Mouse (Mus musculus) liver, embryonic 14.5 days (tissue): ENCODE data around the gene Ovol3. TPM values are rescaled to one million over a fixed set of nuclear protein-coding genes. Genes with fewer than 3 reads are reported as not detected.
A peak's percentile ranks its signal among the peaks of the same experiment; 100 is the strongest.

ENCODE experiments used
- ATAC-seq: fragments of 200-750 bp; cut with Nextera tagmentation; 2 replicates; pipeline ENCODE4 v1.8.0; 2017; ENCODE audit warnings: moderate number of reproducible peaks, mild to moderate bottlenecking, moderate library complexity; ENCODE audit not compliant: insufficient read depth
- DNase-seq, 3 experiments: peaks; one replicate each; pipeline ENCODE4 v3.0.0-alpha.2; 2012 to 2013; ENCODE audit warnings: low read depth in 3 of 3, low spot score in 3 of 3
- H3K27ac ChIP-seq: fragments of 300-500 bp; sonication (generic); 2 replicates; pipeline ENCODE4 v1.5.1; 2014; ENCODE audit warnings: moderate library complexity, mild to moderate bottlenecking, control low read depth, inconsistent platforms
- H3K27me3 ChIP-seq: fragments of 300-500 bp; sonication (generic); 2 replicates; pipeline ENCODE4 v1.6.1; 2014; ENCODE audit warnings: mild to moderate bottlenecking, low read length, moderate library complexity; ENCODE audit not compliant: control insufficient read depth, insufficient read depth
- H3K36me3 ChIP-seq: fragments of 300-500 bp; sonication (generic); replicated peaks from 2 replicates; pipeline ENCODE4 v1.6.1; 2014; ENCODE audit warnings: low read depth; ENCODE audit not compliant: control insufficient read depth, insufficient read depth
- H3K4me1 ChIP-seq, 2 experiments: fragments of 200-500 bp in 1 of 2; fragments of 300-500 bp in 1 of 2; sonication (generic) in 1 of 2; replicated peaks; 2 replicates each; pipeline ENCODE4 v1.6.1; 2012 to 2014; ENCODE audit warnings: antibody characterized with exemption in 1 of 2, inconsistent platforms in 1 of 2, low read length in 1 of 2; ENCODE audit not compliant: control insufficient read depth in 2 of 2, insufficient read depth in 2 of 2
- H3K4me2 ChIP-seq: fragments of 300-500 bp; sonication (generic); 2 replicates; pipeline ENCODE4 v1.6.1; 2014; ENCODE audit warnings: low read depth, mild to moderate bottlenecking, control low read depth, moderate library complexity
- H3K4me3 ChIP-seq, 2 experiments: fragments of 200-500 bp in 1 of 2; fragments of 300-500 bp in 1 of 2; sonication (generic) in 1 of 2; 2 replicates each; pipeline ENCODE4 v1.5.1; 2012 to 2014; ENCODE audit warnings: low read depth in 2 of 2, low read length in 2 of 2, mild to moderate bottlenecking in 2 of 2, control low read depth in 1 of 2, inconsistent platforms in 1 of 2, moderate library complexity in 1 of 2; ENCODE audit not compliant: insufficient read depth in 1 of 2
- H3K9ac ChIP-seq: fragments of 300-500 bp; sonication (generic); replicated peaks from 2 replicates; pipeline ENCODE4 v1.6.1; 2014; ENCODE audit warnings: mild to moderate bottlenecking, control low read depth, moderate library complexity
- H3K9me3 ChIP-seq: fragments of 300-500 bp; sonication (generic); 2 replicates; pipeline ENCODE4 v1.6.1; 2016; ENCODE audit warnings: low read length, mixed read lengths; ENCODE audit not compliant: control insufficient read depth
- CTCF ChIP-seq: IDR thresholded peaks from 2 replicates; pipeline ENCODE4 v1.5.1; 2016; ENCODE audit warnings: antibody characterized with exemption, low read depth, control low read depth
- EP300 ChIP-seq: IDR thresholded peaks from 2 replicates; pipeline ENCODE4 v1.6.1; 2016; ENCODE audit warnings: antibody characterized with exemption, low read depth
- WGBS: fragments of 180-500 bp; shearing (Covaris S2); extraction: QIAGEN DNeasy Blood & Tissue Kit; methylation state at CpG from one replicate; pipeline ENCODE4 v1.1.7; 2014; ENCODE audit not compliant: insufficient replicate concordance; 5-methylcytosine and 5-hydroxymethylcytosine counted together
- polyA plus RNA-seq, 2 experiments: library from polyadenylated mRNA; depleted of rRNA in 1 of 2; stranded (reverse) in 1 of 2; unstranded in 1 of 2; fragments of >200 nt; fragmentation: Nextera tagmentation in 1 of 2; extraction: Ambion mirVana in 1 of 2; gene quantifications; 2 replicates each; pipeline versions ENCODE4 v1.2.1 to v1.2.3; 2012 to 2014

Ovol3 gene
- polyA plus RNA-seq (2012; rRNA removed) (not detected in 2 replicates), polyA plus RNA-seq (2014; fragmentation: Nextera tagmentation; extraction: Ambion mirVana) (not detected in 2 replicates)

- DNase-seq = no peak
- Histone ChIP-seq H3K4me1 (peaks cover 2 to 9% of the 10 kb centered on the region in 2 experiments; a peak in 1 of 4 replicates), H3K4me2 (no peak within 1 kb of the TSS), H3K27ac (no peak within 1 kb of the TSS), H3K36me3 (peaks cover 3% of the 10 kb centered on the region; the same call in 1 of the 2 replicates), H3K9me3 (no peaks in the 10 kb centered on the region), H3K27me3 (no peaks in the 10 kb centered on the region), H3K9ac (no peak within 1 kb of the TSS), H3K4me3 (no peak within 1 kb of the TSS)
- TF ChIP-seq EP300 (no peak), CTCF (no peak)
- 76% methylated on average over 4 of the region's 4 CpGs for WGBS
- ATAC-seq = no peak
Observed at GRCm38 (mm10) chr7:30235625-30236024, at the start of gene Ovol3. Gene Ovol3, minus strand, starts transcription at chr7:30235725.

DNA sequence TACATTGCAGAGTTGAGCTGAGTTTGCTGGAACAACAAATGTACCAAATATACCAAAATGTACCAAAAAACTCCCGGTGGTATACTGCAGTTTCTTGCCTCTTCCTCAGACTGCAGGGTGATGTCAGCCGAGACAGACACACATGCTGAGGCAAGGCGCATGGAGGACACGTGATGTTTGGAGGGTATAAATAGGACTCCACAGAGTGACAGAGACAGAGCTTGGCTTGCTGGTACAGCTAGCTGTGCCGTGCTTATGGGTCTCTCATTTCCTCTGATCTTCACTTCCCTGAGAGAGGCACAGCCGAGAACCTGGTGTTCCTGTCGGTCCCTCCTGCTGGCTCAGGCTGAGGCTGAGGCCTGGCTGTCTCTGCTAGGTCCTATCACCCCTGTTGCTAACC is 47.2 kb upstream of the Ovol3 start:
- H3K27me3 ChIP-seq = no peaks in the 10 kb centered on the region
- no peak for ATAC-seq
- peaks cover 2 to 10% of the 10 kb centered on the region in 2 experiments; a peak in 3 of 4 replicates for H3K4me1 ChIP-seq
- no peak overlapping the region for H3K27ac ChIP-seq
- no peak overlapping the region for H3K4me3 ChIP-seq
- H3K4me2 ChIP-seq = no peak overlapping the region
- DNase-seq = no peak
- H3K9ac ChIP-seq = no peak overlapping the region
- 63% methylated on average over 7 of the region's 7 CpGs for WGBS
- no peaks in the 10 kb centered on the region for H3K36me3 ChIP-seq
- H3K9me3 ChIP-seq = no peaks in the 10 kb centered on the region
- TF ChIP-seq CTCF = no peak
- TF ChIP-seq EP300 = no peak

DNA sequence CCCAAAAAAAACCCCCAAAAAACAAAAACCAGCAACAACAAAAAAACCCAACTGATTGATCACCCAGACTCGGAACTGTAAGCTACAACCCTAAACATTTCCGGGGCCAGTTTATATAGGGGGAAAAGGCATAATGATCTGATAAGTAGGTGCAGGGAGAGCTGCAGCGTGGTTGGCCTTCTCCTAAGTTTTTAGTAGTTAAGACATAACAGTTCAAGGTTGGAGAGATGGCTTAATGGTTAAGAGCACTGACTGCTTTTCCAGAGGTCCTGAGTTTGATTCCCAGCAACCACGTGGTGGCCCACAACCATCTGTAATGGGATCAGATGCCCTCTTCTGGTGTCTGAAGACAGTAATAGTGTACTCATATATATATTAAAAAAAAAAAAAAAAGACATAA is 46.0 kb upstream of the Ovol3 start:
- Histone ChIP-seq H3K36me3 (no peaks in the 10 kb centered on the region), H3K4me3 (no peak overlapping the region), H3K4me1 (peaks cover 2 to 10% of the 10 kb centered on the region in 2 experiments; a peak in 3 of 4 replicates), H3K4me2 (peak overlapping the region; percentile 85), H3K9ac (no peak overlapping the region), H3K27ac (no peak overlapping the region), H3K9me3 (no peaks in the 10 kb centered on the region), H3K27me3 (no peaks in the 10 kb centered on the region)
- TF ChIP-seq CTCF = no peak
- TF ChIP-seq EP300 = no peak
- DNase-seq = no peak
- ATAC-seq = no peak
- WGBS = 67% methylated on average over 4 of the region's 4 CpGs

GRCm38 (mm10) chr7:30280670-30281138 is 45.2 kb upstream of the Ovol3 start:
- no peaks in the 10 kb centered on the region for H3K27me3 ChIP-seq

DNA sequence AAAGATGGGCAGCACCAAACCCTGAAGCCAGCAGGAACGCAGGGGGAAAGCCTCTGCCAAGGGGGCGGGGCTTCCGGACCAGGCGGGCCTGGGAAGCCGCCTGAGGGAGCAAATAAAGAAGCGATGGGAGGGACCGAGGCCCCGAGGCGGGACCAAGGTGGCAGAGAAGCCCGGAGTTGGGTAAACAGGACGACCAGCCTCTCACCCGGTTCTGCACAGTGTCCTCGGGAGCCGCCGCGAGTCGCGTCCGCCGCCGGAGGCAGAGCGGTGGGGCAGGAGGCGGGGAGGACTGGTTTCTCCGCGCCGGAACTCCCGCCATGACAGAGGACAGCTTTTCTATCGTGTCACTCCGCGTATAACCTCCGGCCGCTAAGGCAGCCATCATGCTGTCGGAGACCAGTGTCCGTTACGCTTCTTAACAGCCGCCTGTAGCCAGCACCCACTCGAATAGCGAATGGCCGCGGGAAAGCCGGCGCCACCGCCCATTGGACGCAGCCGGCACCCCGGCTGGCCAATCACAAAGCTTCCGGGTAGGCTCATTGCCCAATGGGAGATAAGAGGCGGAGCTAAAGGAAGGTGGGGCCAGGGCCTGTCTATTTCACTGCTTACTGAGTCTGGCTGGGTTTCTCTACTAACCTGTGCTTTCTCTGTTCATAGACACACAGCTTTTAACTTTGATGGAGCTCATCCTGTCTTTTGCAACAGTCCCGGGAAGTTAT is 44.6 kb upstream of the Ovol3 start, which contains the start of the genes Thap8 and Wdr62:
Gene Thap8 (plus strand): TSS at position 144 of the 719 bp plus-strand sequence.
Gene Wdr62 (minus strand): TSS at position 469 of the 719 bp plus-strand sequence.
- H3K9ac ChIP-seq = peak within 1 kb of the TSS; percentile 85
- TF ChIP-seq CTCF (0 out of 2 replicates have a peak, but pooled peaks have one; percentile 21), EP300 (peak; percentile 23; the same call in 1 of the 2 replicates)
- H3K27me3 ChIP-seq = no peaks in the 10 kb centered on the region
- no peaks in the 10 kb centered on the region for H3K9me3 ChIP-seq
- ATAC-seq = peak; percentile 90
- peaks cover 2 to 10% of the 10 kb centered on the region in 2 experiments; a peak in 3 of 4 replicates for H3K4me1 ChIP-seq
- no peaks in the 10 kb centered on the region for H3K36me3 ChIP-seq
- peak; percentile 90 to 94 (median 92) for DNase-seq
- peak within 1 kb of the TSS; percentile 78 to 89 for H3K4me3 ChIP-seq
- WGBS = under 1% methylated on average over 49 of the region's 49 CpGs
- peak within 1 kb of the TSS; percentile 93 for H3K27ac ChIP-seq
- peak within 1 kb of the TSS; percentile 85 for H3K4me2 ChIP-seq

More at GRCm38 (mm10) chr7:30280670-30281138, 45.2 kb upstream of the Ovol3 start:
- DNase-seq = peak; percentile 64 to 78 (median 71)
- peaks cover 2 to 10% of the 10 kb centered on the region in 2 experiments; a peak in 3 of 4 replicates for H3K4me1 ChIP-seq
- peak overlapping the region; percentile 93 for H3K27ac ChIP-seq
- WGBS = under 1% methylated on average over 20 of the region's 20 CpGs
- no peaks in the 10 kb centered on the region for H3K36me3 ChIP-seq
- H3K9me3 ChIP-seq = no peaks in the 10 kb centered on the region
- H3K4me2 ChIP-seq = peak overlapping the region; percentile 85
- peak overlapping the region; percentile 74 to 78 for H3K4me3 ChIP-seq
- peak overlapping the region; percentile 20; the same call in 1 of the 2 replicates for H3K9ac ChIP-seq
- TF ChIP-seq EP300 (no peak), CTCF (no peak)
- peak; percentile 58 for ATAC-seq
